Mouse (Mus musculus): ENCODE results near the gene Dscam. TPM values are rescaled to one million over a fixed set of nuclear protein-coding genes. Genes with fewer than 3 reads are reported as not detected.

Dscam gene
- total RNA-seq, 2 experiments from 2014 or later = 45.6 to 50.1 TPM

DNA sequence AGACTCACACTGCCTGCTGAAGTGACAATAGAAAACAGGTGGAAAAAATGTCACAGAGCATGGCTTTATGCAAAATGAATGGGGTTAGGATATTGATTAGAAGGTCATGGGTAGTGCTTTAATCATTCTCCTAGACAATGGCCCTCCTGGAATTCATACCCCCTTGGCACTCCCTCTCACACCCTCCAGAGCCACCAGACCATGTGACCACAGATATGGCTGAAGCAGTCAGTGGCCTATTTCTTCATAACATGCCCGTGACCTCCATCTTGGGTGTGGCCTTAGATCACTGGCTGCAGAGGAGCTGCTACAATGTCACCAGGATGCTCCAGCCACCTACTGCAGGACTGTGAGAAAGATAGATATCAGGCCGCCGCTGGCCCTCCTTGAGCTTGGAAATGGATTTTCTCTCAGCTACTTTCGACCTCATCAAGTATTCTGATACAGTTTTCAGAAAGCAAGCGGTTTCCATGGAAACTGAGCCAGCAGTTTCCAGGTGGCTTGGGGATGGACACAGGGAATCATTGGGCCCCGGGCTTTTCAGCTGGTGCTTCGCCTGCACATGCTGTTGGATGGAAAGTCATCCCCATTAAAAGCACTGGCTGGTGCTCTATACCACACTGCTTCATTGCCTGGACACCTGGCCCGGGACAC, 445.4 kb downstream of the Dscam start:
- peak in 1 of 2 experiments; percentile 40 for DNase-seq (ENCODE audit: low spot score in 2 of 2)

DNA sequence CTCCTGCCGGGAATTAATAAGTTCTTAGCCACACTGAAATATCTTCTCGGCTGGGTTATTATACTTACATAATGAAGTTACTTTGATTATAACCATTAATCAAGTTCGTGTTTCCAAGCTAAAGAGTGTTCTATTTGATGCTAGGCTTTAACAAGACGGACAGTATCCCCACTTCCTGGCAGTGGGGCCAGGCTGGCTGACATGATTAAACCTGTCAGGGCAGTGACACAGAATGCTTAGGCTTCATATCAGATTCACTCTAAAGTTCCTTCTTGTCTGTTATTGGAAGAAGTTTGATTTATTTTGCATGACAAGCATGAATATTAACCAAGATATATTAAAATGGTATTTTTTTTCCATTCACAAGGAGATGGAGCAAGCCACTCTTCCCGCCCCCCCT, 446.0 kb downstream of the Dscam start:
- no peak for DNase-seq (ENCODE audit: low spot score in 2 of 2)

DNA sequence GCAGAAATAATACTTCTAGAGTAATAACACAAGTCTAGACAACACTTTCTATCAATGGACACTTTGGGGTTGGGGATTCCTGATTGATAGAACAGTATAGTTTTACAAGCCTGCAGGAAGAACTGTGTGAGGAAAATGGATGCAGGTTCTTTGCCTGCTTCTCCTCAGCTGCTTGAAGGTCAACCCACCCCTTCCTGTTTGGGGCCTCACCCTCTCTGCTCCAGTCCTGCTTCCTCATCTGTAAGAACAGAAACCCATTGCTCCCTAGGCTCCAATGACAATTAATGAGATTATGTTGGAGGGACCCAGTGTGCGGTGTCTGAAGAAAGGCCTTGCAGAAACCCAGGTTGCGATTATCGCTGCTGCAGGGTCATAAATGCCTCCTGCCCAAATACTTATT, 446.4 kb downstream of the Dscam start:
- no peak for DNase-seq (ENCODE audit: low spot score in 2 of 2)

DNA sequence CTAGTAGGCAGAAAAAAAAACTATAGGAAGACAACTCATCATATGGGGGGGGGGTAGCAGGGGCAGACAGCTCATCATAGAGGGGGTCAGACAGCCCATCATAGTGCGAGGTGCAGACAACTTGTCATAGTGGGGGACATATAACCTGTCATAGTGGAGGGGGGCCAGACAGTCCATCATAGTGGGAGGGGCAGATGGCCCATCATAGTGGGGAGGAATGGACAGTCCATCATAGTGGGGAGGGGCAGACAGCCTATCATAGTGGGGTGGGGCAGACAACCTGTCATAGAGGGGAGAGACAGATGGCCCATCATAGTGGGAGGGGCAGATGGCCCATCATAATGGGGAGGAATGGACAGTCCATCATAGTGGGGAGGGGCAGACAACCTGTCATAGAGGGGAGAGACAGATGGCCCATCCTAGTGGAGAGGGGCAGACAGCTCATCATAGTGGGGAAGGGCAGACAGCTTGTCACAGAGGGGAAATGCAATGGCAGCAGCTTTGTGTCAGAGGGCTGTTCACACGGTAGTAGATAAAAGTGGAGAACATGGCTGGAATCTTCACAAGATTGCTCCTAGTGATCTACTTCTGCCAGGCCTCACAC, 447.4 kb downstream of the Dscam start:
- DNase-seq (ENCODE audit: low spot score in 2 of 2) = no peak

DNA sequence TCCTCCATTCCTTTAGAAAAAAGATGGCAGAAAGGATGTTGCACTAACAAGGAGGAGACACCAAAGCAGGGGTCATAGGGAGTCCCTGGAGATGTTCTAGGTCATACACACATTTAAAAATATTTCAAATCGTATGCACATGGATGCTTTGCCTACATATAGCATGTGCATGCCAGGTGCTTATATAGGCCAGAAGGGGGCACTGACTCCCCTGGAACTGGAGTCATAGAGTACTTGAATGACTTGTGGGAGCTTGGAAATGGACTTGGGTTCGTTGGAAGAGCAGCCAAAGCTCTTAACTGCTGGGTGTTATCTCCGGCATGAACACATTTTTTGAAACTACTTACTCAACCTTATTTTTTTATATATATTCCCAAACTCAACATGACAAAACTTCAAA, 448.4 kb downstream of the Dscam start:
- no peak for DNase-seq (ENCODE audit: low spot score in 2 of 2)

DNA sequence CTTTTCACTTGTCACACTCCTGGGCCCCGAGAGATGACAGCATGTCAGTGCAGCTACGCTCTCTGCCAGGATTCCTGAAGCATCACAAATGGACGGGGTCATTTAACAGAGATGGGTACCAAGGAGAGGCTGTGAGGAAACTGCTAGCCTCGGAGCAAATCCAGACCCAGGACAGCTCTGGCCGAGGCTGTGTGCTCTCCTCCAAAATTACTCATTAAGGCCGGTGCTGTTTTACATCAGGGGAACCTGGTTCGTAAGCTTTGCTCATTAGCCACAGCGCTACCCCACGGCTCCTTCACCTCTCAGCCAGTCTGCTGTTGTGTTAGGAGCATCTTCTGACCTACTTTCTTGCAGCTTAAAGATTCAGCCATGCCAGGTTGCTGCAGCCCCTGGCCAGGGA, 449.3 kb downstream of the Dscam start:
- no peak for DNase-seq (ENCODE audit: low spot score in 2 of 2)

DNA sequence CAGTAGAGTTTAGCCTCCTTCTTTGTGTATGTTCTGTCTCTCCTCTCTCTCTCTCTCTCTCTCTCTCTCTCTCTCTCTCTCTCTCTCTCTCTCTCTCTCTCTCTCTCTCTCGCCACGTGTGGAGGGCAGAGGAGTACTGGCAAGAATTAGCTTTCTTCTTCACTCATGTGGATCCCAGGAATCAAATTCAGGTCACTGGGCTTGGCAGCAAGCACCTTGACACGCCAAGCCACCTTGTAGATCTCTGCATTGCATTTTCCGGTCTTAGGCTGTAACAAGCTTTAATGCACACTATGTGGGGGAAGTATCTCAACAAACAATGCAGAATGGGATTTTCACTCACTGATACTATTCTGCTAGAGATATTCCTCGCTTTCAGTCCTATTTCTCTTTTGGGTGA, 449.9 kb downstream of the Dscam start:
- no peak for DNase-seq (ENCODE audit: low spot score in 2 of 2)

DNA sequence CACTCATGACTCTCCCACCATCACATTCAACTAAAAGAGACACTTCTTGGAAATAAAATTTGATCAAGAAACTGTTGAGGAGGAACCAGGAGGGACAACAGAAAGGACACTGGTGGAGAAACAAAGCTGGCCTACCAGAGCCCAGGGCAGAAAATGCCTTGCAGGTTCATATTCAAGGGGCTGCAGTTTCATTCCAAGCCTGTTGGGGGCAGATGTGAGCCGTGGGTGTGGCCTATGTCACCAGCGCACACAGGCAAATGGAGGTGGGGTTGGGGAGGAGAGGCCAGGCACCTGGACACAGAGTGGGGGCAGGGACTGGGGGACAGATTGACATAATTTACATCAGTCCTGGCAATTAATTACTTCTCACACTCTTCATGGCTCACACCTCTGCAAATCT, 452.3 kb downstream of the Dscam start:
- DNase-seq (ENCODE audit: low spot score in 2 of 2) = no peak

DNA sequence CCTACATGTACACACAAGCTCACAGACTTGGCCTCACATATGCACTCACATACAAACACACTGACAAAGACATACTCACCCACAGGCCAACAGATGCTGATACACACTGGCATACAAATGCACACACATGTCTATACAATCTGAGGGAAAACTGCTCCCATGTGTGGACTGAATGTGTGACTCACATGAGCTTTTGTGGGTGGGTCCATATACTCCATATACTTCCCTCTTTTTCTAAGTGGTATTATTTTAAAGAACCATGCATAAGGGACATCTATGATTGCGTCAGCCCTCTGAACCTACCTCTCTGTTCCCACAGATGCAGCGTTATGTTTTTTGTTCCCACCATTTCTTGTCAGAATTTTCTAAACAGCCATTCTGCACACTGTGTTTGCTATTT, 453.9 kb downstream of the Dscam start:
- no peak for DNase-seq (ENCODE audit: low spot score in 2 of 2)

DNA sequence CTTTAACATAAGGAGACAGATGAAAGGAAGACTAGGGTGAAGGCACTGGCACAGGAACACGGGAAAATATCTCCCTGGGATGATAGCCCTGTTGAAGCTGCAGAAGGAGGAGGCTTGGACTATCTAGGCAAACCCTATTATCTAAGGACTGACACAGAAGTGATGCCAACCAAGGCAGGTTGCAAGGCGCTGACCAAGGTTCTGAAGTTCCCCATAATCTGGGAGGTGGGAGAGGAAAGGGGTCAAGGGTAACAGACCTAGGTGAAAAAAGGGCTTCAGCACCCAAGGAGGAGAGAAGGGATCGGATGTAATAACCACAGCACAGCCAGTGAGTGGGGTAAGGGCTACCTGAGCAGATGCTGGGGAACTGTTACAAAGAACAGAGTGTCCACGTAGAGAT, 458.6 kb downstream of the Dscam start:
- DNase-seq (ENCODE audit: low spot score in 2 of 2) = no peak

DNA sequence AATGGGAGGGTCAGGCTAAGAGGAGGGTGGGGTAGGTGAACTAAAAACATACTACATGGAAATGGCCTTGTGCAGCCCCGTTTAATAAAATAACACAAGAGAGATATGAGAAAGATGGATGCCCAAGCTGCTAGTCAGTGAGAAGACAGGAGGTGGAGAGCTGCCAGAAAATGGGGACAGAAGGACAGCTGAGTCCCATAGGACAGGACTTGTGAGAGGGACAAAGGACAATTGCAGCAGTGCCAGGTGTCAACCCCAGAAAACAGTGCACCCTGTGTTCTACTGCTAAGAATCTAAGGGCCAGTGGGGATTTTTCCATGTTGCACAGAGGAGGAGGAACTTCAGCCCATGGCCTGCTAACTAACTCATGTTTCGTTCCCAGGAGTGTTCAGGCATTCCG, 470.0 kb downstream of the Dscam start:
- no peak for DNase-seq (ENCODE audit: low spot score in 2 of 2)

DNA sequence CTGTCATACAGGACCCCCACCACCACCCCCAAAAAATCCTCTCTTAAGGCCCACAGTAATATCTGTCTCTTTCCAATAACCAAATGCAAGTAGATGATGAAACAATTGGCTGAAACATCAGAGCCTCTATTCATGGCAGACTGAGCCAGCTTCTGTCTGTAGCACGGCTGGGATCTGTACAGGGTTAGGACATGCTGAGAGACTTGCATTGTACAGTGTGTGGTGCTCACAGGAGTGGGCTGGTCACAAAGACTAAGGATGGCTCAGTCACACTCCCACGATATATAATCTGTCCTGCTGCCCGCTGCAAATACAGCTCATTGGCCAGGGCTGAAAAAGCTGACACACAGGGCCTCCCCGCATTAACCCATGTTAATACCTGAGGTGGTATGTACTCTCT, 474.7 kb downstream of the Dscam start:
- DNase-seq (ENCODE audit: low spot score in 2 of 2) = no peak

DNA sequence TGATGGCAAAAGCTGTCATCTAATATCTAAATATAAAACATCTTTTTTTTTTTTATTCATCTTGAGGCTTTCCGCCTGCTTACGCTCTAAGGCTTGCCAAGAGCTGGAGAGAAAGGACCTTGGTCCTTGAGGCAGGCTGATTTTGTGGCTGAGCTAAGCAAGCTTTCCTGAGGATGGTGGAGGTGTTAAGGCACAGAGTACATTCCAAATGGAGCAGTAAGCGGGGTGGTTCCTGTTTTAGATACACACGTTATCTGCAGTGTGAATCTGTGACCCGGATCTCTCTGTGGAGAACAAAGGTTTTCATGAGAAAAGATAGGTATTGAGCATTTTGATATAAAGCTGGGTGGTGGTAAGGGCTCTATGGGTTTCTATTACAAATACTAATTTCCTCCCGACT, 479.0 kb downstream of the Dscam start:
- DNase-seq (ENCODE audit: low spot score in 2 of 2) = no peak

DNA sequence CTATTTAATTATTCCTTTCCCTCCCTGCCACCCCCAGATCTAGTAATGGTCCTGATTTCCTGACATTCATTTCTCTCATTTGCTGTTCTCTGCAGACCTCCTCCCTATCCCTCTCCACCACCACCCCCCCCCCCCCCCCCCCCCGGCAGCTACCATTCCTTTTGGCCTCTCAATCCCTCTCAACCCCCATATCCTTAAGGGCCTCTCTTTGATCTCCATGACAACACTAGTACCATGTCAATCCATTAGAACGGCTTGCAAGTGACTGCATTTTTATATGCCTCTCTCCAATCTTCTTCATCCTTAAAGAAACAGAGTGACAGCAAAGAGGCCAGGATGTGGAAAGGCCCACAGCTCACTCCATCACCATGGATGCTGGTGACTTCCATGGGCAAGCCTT, 480.5 kb downstream of the Dscam start:
- no peak for DNase-seq (ENCODE audit: low spot score in 2 of 2)

DNA sequence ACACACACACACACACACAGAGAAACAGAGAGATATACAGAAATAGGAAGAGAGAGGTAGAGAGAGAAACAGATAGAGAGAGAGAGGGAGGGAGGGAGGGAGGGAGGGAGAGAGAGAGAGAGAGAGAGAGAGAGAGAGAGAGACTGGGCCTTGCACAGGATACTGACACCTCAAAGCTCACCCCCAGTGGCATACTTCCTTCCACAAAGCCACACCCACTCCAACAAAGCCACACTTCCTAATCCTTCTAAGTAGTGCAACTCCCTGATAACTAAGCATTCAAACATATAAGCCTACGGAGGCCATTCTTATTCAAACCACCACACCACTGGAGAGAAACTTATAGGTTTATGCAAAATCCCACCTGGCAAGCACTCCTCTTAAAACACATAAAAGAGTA, 481.1 kb downstream of the Dscam start:
- no peak for DNase-seq (ENCODE audit: low spot score in 2 of 2)

DNA sequence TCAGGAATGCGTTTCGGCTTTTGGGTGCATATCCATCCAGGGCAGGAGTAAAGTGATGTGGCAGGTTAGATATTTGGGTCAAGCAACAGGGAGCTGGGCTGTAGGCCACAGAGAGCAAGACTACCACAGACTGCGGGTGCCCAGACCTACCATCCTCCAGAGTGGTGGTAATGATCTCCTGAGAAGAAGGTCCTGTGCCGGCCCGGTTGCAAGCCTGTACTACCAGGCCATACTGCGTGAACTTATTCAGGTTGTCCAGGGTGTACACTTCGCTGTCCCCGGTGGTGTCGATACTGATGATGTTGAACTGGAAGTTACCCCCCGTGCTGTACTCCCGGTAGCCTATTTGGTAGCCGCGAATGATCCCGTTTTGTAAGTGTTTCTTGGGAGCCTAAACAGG, 485.5 kb downstream of the Dscam start:
- no peak for DNase-seq (ENCODE audit: low spot score in 2 of 2)

DNA sequence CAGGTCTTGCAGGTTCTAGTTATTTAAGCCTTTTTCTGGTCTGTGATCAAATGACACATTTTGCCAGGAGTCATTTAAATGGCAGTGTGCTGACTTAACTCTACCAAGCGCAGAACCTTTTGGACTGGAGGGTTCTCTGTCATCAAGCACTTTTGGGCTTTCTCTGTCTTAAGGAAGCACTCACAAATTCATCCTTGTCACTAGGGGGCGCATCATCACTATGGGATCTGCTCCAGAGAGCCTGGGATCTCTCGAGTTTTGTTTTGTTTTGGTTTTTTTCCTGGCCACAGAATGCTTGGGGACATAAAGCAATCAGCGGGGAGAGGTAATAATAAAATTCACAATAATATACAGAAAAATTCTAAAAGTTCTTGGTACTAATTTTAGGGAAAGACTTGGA, 486.0 kb downstream of the Dscam start:
- DNase-seq (ENCODE audit: low spot score in 2 of 2) = peak; percentile 58 to 71

DNA sequence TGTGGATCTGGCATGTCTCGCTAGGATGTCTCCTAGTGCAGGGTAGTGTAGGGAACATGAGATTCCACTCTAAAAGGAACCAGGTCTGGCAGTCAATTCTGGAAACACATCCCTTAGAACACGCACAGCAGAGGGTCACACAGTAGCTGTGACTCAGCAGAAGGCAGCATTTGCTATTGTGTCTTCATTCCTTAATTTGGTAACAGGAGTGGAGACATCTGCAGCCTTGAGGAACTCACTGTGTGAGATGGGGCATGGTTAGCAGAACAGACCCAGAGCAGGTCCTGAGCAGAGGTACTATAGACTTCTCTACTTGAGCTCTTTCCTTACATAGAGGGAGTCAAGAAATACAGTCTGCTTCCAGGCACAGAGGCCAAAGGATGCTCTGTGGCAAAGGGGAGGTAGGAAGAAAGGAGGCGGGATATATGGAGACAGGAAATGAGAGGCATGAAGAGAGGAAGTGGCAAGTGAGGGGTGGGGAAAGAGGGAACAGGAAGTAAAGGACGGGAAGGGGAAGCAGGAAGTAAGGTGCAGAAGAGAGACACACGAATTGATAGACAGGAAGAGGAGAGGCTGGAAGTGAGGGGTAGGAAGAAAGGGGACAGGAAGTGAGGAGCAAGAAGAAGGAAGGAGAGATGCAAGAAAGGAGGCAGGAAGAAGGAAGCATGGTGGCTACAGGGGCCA, 488.1 kb downstream of the Dscam start:
- no peak for DNase-seq (ENCODE audit: low spot score in 2 of 2)

DNA sequence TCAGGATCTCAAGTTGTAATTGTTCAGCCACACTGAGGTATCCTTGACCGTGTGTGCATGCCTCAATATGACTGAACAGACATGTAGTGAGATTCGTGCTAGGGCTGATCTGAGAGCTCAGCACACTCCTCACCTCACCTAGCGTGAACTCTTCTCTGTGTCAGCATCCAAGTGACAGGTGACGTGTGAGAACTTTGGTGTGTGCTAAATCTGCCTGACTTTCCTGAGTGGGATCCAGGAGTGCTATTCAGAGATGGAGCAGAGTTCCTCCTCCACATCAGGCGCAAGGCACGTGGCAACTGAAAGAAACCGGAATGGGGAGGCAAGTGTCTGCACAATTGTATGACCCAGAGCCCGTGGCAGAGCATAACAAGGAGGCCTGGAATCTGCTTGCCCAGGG, 490.6 kb downstream of the Dscam start:
- no peak for DNase-seq (ENCODE audit: low spot score in 2 of 2)

DNA sequence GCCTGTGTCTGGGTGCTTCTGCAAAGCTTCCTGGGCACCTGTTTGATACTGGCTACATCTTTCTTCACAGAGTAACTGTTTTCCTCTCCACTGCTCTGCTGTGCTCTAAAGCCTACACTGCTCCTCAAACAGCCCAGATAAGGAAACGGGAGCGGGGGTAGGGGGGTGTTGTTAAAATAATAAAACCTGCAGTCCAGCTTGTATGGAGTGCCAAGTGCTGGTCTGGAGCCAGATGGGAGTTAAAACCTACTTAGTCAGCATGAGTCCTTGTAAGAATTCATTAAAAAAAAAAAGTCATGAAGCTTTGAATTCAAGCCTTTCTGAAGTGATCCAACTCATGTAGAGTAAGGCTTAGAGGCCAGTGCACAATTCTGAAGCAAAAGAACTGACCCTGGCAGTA, 493.1 kb downstream of the Dscam start:
- no peak for DNase-seq (ENCODE audit: low spot score in 2 of 2)

DNA sequence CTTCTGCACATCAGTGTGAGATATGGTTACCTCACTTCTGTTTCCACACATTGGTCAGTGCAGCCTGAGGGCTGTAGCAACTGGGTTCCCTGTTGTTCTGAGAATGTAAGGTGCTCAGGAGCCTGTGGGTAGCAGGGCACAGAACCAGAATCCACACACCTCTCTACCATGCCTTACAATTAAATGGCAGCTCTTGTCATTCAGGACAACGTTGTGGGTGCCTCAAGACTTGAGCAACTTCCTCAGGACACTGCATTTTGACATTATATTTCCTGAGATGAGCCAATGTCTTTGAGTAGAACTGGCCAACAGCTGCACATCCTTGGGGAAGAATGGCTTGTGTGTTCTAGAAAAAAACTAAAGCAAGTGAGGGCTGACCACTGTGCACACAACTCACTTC, 493.9 kb downstream of the Dscam start:
- no peak for DNase-seq (ENCODE audit: low spot score in 2 of 2)

DNA sequence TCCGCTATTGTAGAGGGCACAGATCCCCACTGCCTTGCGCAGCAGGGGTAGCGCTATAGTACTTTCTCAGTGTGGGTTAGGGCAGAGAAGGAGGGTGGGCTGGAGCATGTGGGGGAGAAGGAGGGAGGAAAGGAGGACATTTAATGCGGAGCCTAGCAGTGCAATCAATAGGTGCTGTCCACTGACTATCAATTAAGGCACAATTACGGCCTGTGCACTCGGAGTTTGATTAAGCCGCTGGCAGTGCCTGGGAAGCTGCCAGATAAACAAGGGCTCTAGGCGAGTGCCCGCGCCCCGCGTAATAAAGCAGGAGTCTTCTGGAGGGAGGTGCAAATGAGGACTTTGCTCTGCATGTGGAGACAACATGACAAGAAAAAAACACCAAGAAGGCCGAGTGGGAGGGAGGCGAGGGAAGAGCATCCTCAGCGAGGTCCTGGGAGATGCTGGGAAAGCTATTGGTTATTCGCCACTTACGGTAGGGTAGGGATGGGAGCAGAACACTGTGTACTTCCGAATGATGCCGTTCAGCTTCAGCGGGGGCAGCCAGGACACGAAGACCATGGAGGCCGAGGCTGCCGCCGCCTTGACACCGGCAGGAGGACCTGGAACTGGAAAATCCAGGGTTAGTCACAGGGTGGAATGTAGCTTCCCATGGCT, 497.2 kb downstream of the Dscam start:
- DNase-seq (ENCODE audit: low spot score in 2 of 2) = peak in 1 of 2 experiments; percentile 49

Measured in layer of hippocampus, postnatal 14 days (tissue).